Mouse (Mus musculus): ENCODE measurements around the gene Kbtbd12. TPM values are rescaled to one million over a fixed set of nuclear protein-coding genes. Genes with fewer than 3 reads are reported as not detected.
A peak's percentile ranks its signal among the peaks of the same experiment; 100 is the strongest.

The Kbtbd12 gene
- total and polyA plus RNA-seq, 2 experiments: 0.29 to 1.7 TPM

DNA sequence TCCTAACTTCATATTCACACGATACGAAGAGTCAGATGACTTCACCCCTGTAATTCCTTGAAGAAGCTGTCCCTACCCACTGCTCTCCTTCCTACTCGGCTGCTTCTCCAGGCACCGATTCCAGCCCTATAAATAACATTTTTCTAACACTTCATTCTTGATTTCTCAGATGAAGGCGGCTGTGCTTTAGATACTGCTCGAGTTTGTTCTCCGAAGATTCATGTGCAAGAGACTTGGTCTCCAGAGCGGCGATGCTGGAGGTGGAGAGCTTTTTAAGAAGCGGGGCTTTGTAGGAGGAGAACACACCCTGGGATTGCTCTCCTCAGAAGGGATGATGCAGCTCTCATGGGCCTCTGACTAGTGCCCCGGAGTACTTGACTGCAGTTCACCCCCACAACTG is 61.3 kb downstream of the Kbtbd12 start:
- H3K27me3 ChIP-seq (ENCODE audit: control insufficient read depth, insufficient read depth, low read length): no peaks in the 10 kb centered on the region
- H3K4me3 ChIP-seq (ENCODE audit: insufficient read depth, low read depth, low read length): no peak overlapping the region
- WGBS: 91% methylated on average over 11 of the region's 11 CpGs
- no peaks in the 10 kb centered on the region for H3K79me2 ChIP-seq (ENCODE audit: control insufficient read depth, insufficient read depth, low read length)
- H3K27ac ChIP-seq (replicated peaks; ENCODE audit: insufficient read depth, low read depth, low read length): no peak overlapping the region
- H3K4me1 ChIP-seq (ENCODE audit: control insufficient read depth, insufficient read depth, low read length): no peaks in the 10 kb centered on the region
- TF ChIP-seq POLR2A (IDR thresholded peaks at IDR 0.05; ENCODE audit: extremely low read depth, insufficient read depth, low read length): no peak
- no peak for TF ChIP-seq CTCF (IDR thresholded peaks at IDR 0.05; ENCODE audit: low read depth, low read length)
- H3K9ac ChIP-seq (ENCODE audit: low read depth, low read length): no peak overlapping the region
- no peaks in the 10 kb centered on the region for H3K36me3 ChIP-seq (ENCODE audit: control insufficient read depth, insufficient read depth, low read length)
- no peak for DNase-seq (ENCODE audit: extremely low read depth, low read depth, low spot score)

DNA sequence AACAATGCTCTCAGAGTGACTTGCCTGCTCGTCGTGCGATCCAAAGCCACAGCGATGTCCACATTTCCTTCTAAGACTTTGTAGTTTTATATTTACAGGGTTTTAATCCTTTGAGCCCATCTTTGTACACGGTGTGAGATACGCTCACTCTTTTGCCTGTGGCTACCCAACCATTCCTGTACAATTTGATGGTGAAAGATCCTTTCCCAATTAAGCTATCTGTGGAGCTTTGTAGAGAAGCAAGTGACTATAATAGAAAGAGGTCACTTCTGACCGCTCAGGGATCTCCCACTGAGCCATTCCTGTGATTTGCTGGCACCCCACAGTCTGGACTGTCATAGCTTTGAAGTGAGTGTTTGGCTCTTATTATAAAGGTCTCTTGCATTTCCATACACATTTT is 71.1 kb downstream of the Kbtbd12 start:
- no peaks in the 10 kb centered on the region for H3K36me3 ChIP-seq (ENCODE audit: control insufficient read depth, insufficient read depth, low read length)
- no peaks in the 10 kb centered on the region for H3K4me1 ChIP-seq (ENCODE audit: control insufficient read depth, insufficient read depth, low read length)
- no peak overlapping the region for H3K4me3 ChIP-seq (ENCODE audit: insufficient read depth, low read depth, low read length)
- H3K9ac ChIP-seq (ENCODE audit: low read depth, low read length): no peak overlapping the region
- TF ChIP-seq POLR2A (IDR thresholded peaks at IDR 0.05; ENCODE audit: extremely low read depth, insufficient read depth, low read length): no peak
- TF ChIP-seq CTCF (IDR thresholded peaks at IDR 0.05; ENCODE audit: low read depth, low read length): no peak
- H3K27me3 ChIP-seq (ENCODE audit: control insufficient read depth, insufficient read depth, low read length): no peaks in the 10 kb centered on the region
- no peak for DNase-seq (ENCODE audit: extremely low read depth, low read depth, low spot score)
- H3K27ac ChIP-seq (replicated peaks; ENCODE audit: insufficient read depth, low read depth, low read length): no peak overlapping the region
- H3K79me2 ChIP-seq (ENCODE audit: control insufficient read depth, insufficient read depth, low read length): no peaks in the 10 kb centered on the region
- WGBS: 57% methylated on average over 7 of the region's 7 CpGs

DNA sequence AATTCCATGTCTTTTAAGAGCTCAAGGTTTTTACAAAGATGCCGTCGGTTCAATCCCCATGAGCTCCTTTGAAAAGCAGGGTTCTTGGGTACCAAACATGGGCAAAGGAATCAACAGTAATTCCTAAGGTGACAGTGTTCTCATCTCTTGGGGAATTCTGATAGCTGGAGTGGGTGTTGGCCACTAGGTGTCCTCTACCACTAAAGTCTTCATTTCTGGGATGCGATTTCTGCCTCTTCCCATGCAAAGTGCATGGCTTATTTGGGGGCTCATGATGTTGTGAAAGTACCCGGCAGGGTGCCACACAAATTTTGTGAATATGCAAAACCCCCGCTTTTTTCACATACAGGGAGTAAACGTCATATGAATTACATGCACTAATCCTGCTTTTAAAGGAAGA is 72.7 kb downstream of the Kbtbd12 start:
- Histone ChIP-seq H3K9ac (ENCODE audit: low read depth, low read length) (no peak overlapping the region), H3K4me3 (ENCODE audit: insufficient read depth, low read depth, low read length) (no peak overlapping the region), H3K79me2 (ENCODE audit: control insufficient read depth, insufficient read depth, low read length) (no peaks in the 10 kb centered on the region), H3K4me1 (ENCODE audit: control insufficient read depth, insufficient read depth, low read length) (no peaks in the 10 kb centered on the region), H3K27ac (replicated peaks; ENCODE audit: insufficient read depth, low read depth, low read length) (no peak overlapping the region), H3K27me3 (ENCODE audit: control insufficient read depth, insufficient read depth, low read length) (no peaks in the 10 kb centered on the region), H3K36me3 (ENCODE audit: control insufficient read depth, insufficient read depth, low read length) (no peaks in the 10 kb centered on the region)
- DNase-seq (ENCODE audit: extremely low read depth, low read depth, low spot score): peak; percentile 22
- no peak for TF ChIP-seq POLR2A (IDR thresholded peaks at IDR 0.05; ENCODE audit: extremely low read depth, insufficient read depth, low read length)
- no peak for TF ChIP-seq CTCF (IDR thresholded peaks at IDR 0.05; ENCODE audit: low read depth, low read length)
- 27% methylated on average over 6 of the region's 6 CpGs for WGBS

DNA sequence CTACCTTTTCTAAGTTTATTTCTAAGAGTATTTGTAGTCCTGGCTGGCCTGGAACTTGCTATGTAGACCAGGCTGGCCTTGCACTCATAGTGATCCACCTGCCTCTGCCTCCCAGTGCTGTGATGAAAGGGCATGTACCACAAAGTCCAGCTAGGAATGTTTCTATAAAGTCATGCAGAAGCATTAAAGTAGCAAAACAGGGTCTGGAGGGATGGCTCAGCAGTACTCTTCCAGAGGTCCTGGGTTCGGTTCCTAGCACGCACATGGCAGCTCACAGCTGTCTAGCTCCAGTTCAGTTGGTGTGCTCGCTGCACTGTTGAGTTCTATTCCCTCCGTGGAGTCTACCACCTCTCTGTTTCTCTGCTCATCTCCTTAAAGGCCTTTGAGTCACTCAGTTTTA is 77.6 kb downstream of the Kbtbd12 start:
- Histone ChIP-seq H3K36me3 (ENCODE audit: control insufficient read depth, insufficient read depth, low read length) (no peaks in the 10 kb centered on the region), H3K27me3 (ENCODE audit: control insufficient read depth, insufficient read depth, low read length) (no peaks in the 10 kb centered on the region), H3K4me3 (ENCODE audit: insufficient read depth, low read depth, low read length) (no peak overlapping the region), H3K27ac (replicated peaks; ENCODE audit: insufficient read depth, low read depth, low read length) (no peak overlapping the region), H3K4me1 (ENCODE audit: control insufficient read depth, insufficient read depth, low read length) (no peaks in the 10 kb centered on the region), H3K9ac (ENCODE audit: low read depth, low read length) (no peak overlapping the region), H3K79me2 (ENCODE audit: control insufficient read depth, insufficient read depth, low read length) (no peaks in the 10 kb centered on the region)
- WGBS: 93% methylated on average over 4 of the region's 4 CpGs
- TF ChIP-seq CTCF (IDR thresholded peaks at IDR 0.05; ENCODE audit: low read depth, low read length) (no peak), POLR2A (IDR thresholded peaks at IDR 0.05; ENCODE audit: extremely low read depth, insufficient read depth, low read length) (no peak)
- no peak for DNase-seq (ENCODE audit: extremely low read depth, low read depth, low spot score)

DNA sequence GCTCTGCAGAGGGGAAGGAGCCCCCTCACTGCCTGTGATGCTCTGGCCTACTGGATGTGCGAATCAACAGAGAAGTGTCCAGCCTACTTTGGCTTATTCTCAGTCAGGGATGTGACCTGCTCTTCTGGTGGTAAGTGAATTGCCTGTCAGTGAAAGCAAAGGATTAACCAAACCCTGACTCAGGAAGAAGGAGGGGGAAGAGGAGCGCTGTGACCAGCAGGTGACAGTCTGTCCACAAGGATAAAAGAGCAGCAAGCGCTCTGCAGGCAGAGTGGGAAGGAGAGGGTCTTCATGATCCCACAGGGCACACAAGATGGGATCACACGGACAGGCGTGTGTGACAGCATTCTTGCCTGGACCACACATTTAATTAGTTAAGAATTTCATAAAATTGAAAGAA is 78.1 kb downstream of the Kbtbd12 start:
- H3K9ac ChIP-seq (ENCODE audit: low read depth, low read length): no peak overlapping the region
- no peak overlapping the region for H3K4me3 ChIP-seq (ENCODE audit: insufficient read depth, low read depth, low read length)
- no peaks in the 10 kb centered on the region for H3K27me3 ChIP-seq (ENCODE audit: control insufficient read depth, insufficient read depth, low read length)
- no peaks in the 10 kb centered on the region for H3K36me3 ChIP-seq (ENCODE audit: control insufficient read depth, insufficient read depth, low read length)
- peak; percentile 36 for TF ChIP-seq CTCF (IDR thresholded peaks at IDR 0.05; ENCODE audit: low read depth, low read length)
- no peak for TF ChIP-seq POLR2A (IDR thresholded peaks at IDR 0.05; ENCODE audit: extremely low read depth, insufficient read depth, low read length)
- H3K27ac ChIP-seq (replicated peaks; ENCODE audit: insufficient read depth, low read depth, low read length): no peak overlapping the region
- no peaks in the 10 kb centered on the region for H3K4me1 ChIP-seq (ENCODE audit: control insufficient read depth, insufficient read depth, low read length)
- WGBS: 64% methylated on average over 5 of the region's 5 CpGs
- no peak for DNase-seq (ENCODE audit: extremely low read depth, low read depth, low spot score)
- H3K79me2 ChIP-seq (ENCODE audit: control insufficient read depth, insufficient read depth, low read length): no peaks in the 10 kb centered on the region

DNA sequence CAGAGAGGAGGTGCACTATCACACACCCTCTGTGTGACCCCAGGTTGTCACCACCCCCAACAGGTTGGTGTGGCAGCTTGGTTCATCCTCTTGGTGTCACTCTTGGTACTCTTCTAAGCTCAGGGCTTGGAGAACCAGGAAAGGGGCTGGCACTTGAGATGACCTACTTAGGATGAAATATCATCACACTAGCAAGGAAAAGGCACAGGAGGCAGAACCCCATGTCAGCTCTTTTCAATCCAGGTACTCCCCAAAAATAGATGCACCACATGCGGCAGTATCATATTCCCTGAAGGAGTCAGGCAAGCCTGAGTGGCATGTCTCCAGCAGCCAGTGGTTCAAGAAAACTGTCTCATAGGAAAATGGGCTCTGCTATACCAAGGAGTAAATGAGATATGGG is 79.7 kb downstream of the Kbtbd12 start:
- WGBS: 69% methylated on average over 1 of the region's 1 CpGs
- H3K4me3 ChIP-seq (ENCODE audit: insufficient read depth, low read depth, low read length): no peak overlapping the region

More for the DNA sequence above, 79.7 kb downstream of the Kbtbd12 start:
- no peak overlapping the region for H3K9ac ChIP-seq (ENCODE audit: low read depth, low read length)
- no peaks in the 10 kb centered on the region for H3K27me3 ChIP-seq (ENCODE audit: control insufficient read depth, insufficient read depth, low read length)
- H3K27ac ChIP-seq (replicated peaks; ENCODE audit: insufficient read depth, low read depth, low read length): no peak overlapping the region
- no peaks in the 10 kb centered on the region for H3K36me3 ChIP-seq (ENCODE audit: control insufficient read depth, insufficient read depth, low read length)
- no peaks in the 10 kb centered on the region for H3K4me1 ChIP-seq (ENCODE audit: control insufficient read depth, insufficient read depth, low read length)
- TF ChIP-seq CTCF (IDR thresholded peaks at IDR 0.05; ENCODE audit: low read depth, low read length) (peak; percentile 26; the same call in 1 of the 2 replicates), POLR2A (IDR thresholded peaks at IDR 0.05; ENCODE audit: extremely low read depth, insufficient read depth, low read length) (no peak)
- DNase-seq (ENCODE audit: extremely low read depth, low read depth, low spot score): no peak
- H3K79me2 ChIP-seq (ENCODE audit: control insufficient read depth, insufficient read depth, low read length): no peaks in the 10 kb centered on the region

Measured in liver, adult 2 months (tissue).